10 mouse cellular contexts compared by ENCODE assay signal in genomic region chr3:68586646-68587064, GRCm38 (mm10).
DNase-seq lines count a peak whose midpoint lies in the region; ATAC-seq lines count a peak whose summit lies in the region.
"Had no signal": no experiment of that assay in that cellular context is flagged by ENCODE, and none has a peak within 500 bp of the region (broad histone marks: within the 10 kb centered on the region; RNA-seq: fewer than 3 reads in every experiment).

No protein-coding gene starts in this region.

- H3K27me3 ChIP-seq in hindbrain, embryonic 10.5 days (ENCODE audit: insufficient read depth, poor library complexity, severe bottlenecking): no peaks in the 10 kb centered on the region
- H3K27me3 ChIP-seq in hindbrain, embryonic 16.5 days (replicated peaks; ENCODE audit: control insufficient read depth, insufficient read depth, low read length): no peaks in the 10 kb centered on the region
- no peaks in the 10 kb centered on the region for H3K27me3 ChIP-seq in embryonic facial prominence, embryonic 11.5 days (ENCODE audit: control insufficient read depth, insufficient read depth, low read length)
- no peaks in the 10 kb centered on the region for H3K27me3 ChIP-seq in heart, embryonic 16.5 days (ENCODE audit: control insufficient read depth, insufficient read depth, low read length)
- H3K27me3 ChIP-seq in limb, embryonic 13.5 days: peaks cover 23% of the 10 kb centered on the region
- H3K27me3 ChIP-seq: liver, embryonic 13.5 days; neural tube, embryonic 12.5 days had no signal

- no peak overlapping the region for H3K9ac ChIP-seq in hindbrain, embryonic 16.5 days (ENCODE audit: low read depth, low read length)
- no peak overlapping the region for H3K9ac ChIP-seq in embryonic facial prominence, embryonic 11.5 days (replicated peaks; ENCODE audit: low read length)
- peak overlapping the region; percentile 54 for H3K9ac ChIP-seq in heart, embryonic 16.5 days (ENCODE audit: low read length)
- no peak overlapping the region for H3K9ac ChIP-seq in limb, embryonic 13.5 days
- H3K9ac ChIP-seq: liver, embryonic 13.5 days; neural tube, embryonic 12.5 days had no signal

- H3K4me1 ChIP-seq in hindbrain, embryonic 10.5 days (replicated peaks): peaks cover 83% of the 10 kb centered on the region
- H3K4me1 ChIP-seq in hindbrain, embryonic 16.5 days (ENCODE audit: control insufficient read depth, insufficient read depth, low read depth, low read length): peaks cover 45% of the 10 kb centered on the region
- H3K4me1 ChIP-seq in embryonic facial prominence, embryonic 11.5 days (ENCODE audit: control insufficient read depth, insufficient read depth, low read length): peaks cover 10% of the 10 kb centered on the region
- peaks cover 72% of the 10 kb centered on the region for H3K4me1 ChIP-seq in heart, embryonic 16.5 days (ENCODE audit: control insufficient read depth, insufficient read depth, low read length)
- peaks cover 78% of the 10 kb centered on the region for H3K4me1 ChIP-seq in limb, embryonic 13.5 days

- WGBS in hindbrain, embryonic 10.5 days: 50% methylated on average over 9 of the region's 9 CpGs
- WGBS in hindbrain, embryonic 16.5 days: 37% methylated on average over 9 of the region's 9 CpGs
- WGBS in embryonic facial prominence, embryonic 11.5 days: 16% methylated on average over 9 of the region's 9 CpGs
- WGBS in heart, embryonic 16.5 days: 26% methylated on average over 9 of the region's 9 CpGs
- WGBS in limb, embryonic 13.5 days: 6% methylated on average over 9 of the region's 9 CpGs

- ATAC-seq in hindbrain, embryonic 16.5 days: no peak
- ATAC-seq in embryonic facial prominence, embryonic 11.5 days (replicated peaks; ENCODE audit: insufficient number of reproducible peaks, low FRiP score, low TSS enrichment, low read depth): no peak
- ATAC-seq in heart, embryonic 16.5 days (replicated peaks; ENCODE audit: extremely low read depth, insufficient read depth, low FRiP score): no peak
- ATAC-seq in limb, embryonic 13.5 days (ENCODE audit: low FRiP score, low read depth): no peak

- H3K36me3 ChIP-seq in hindbrain, embryonic 10.5 days: no peaks in the 10 kb centered on the region
- H3K36me3 ChIP-seq in hindbrain, embryonic 16.5 days (ENCODE audit: control insufficient read depth, insufficient read depth, low read length): no peaks in the 10 kb centered on the region
- H3K36me3 ChIP-seq in embryonic facial prominence, embryonic 11.5 days (replicated peaks; ENCODE audit: control insufficient read depth, insufficient read depth, low read depth, low read length): no peaks in the 10 kb centered on the region
- H3K36me3 ChIP-seq in heart, embryonic 16.5 days (ENCODE audit: control insufficient read depth, insufficient read depth): no peaks in the 10 kb centered on the region
- no peaks in the 10 kb centered on the region for H3K36me3 ChIP-seq in limb, embryonic 13.5 days
- H3K36me3 ChIP-seq: liver, embryonic 13.5 days; neural tube, embryonic 12.5 days had no signal

- H3K4me3 ChIP-seq in hindbrain, embryonic 10.5 days: no peak overlapping the region
- no peak overlapping the region for H3K4me3 ChIP-seq in hindbrain, embryonic 16.5 days (ENCODE audit: low read length)
- no peak overlapping the region for H3K4me3 ChIP-seq in embryonic facial prominence, embryonic 11.5 days (ENCODE audit: low read depth, low read length)
- no peak overlapping the region for H3K4me3 ChIP-seq in heart, embryonic 16.5 days (ENCODE audit: low read length)
- H3K4me3 ChIP-seq in limb, embryonic 13.5 days: no peak overlapping the region
- H3K4me3 ChIP-seq: liver, embryonic 13.5 days; neural tube, embryonic 12.5 days had no signal

- H3K27ac ChIP-seq in hindbrain, embryonic 10.5 days: peak overlapping the region; percentile 80
- H3K27ac ChIP-seq in hindbrain, embryonic 16.5 days (ENCODE audit: low read depth, low read length): no peak overlapping the region
- H3K27ac ChIP-seq in embryonic facial prominence, embryonic 11.5 days (replicated peaks; ENCODE audit: low read depth, low read length): peak overlapping the region; percentile 52
- peak overlapping the region; percentile 82 for H3K27ac ChIP-seq in heart, embryonic 16.5 days (ENCODE audit: low read length)
- peak overlapping the region; percentile 44; the same call in 1 of the 2 replicates for H3K27ac ChIP-seq in limb, embryonic 13.5 days
- H3K27ac ChIP-seq: liver, embryonic 13.5 days had no signal

- no peaks in the 10 kb centered on the region for H3K9me3 ChIP-seq in hindbrain, embryonic 10.5 days
- no peaks in the 10 kb centered on the region for H3K9me3 ChIP-seq in hindbrain, embryonic 16.5 days (ENCODE audit: control insufficient read depth, low read length)
- no peaks in the 10 kb centered on the region for H3K9me3 ChIP-seq in embryonic facial prominence, embryonic 11.5 days (replicated peaks; ENCODE audit: control insufficient read depth, low read length)
- no peaks in the 10 kb centered on the region for H3K9me3 ChIP-seq in heart, embryonic 16.5 days (replicated peaks; ENCODE audit: control insufficient read depth, low read length)
- H3K9me3 ChIP-seq in limb, embryonic 13.5 days: no peaks in the 10 kb centered on the region
- H3K9me3 ChIP-seq: liver, embryonic 13.5 days; neural tube, embryonic 12.5 days had no signal

- DNase-seq in hindbrain, embryonic 10.5 days (ENCODE audit: low spot score): no peak
- DNase-seq in embryonic facial prominence, embryonic 11.5 days (ENCODE audit: low spot score): peak; percentile 73
- no peak for DNase-seq in spleen, postnatal 14 days (ENCODE audit: low spot score in 2 of 2)
- no peak for DNase-seq in left cerebral cortex, adult 9 months (ENCODE audit: low spot score in 2 of 2)
- DNase-seq in yolk sac, embryonic 10.5 days (ENCODE audit: low spot score): no peak
- DNase-seq: liver, embryonic 13.5 days had no signal

- no peak overlapping the region for H3K4me2 ChIP-seq in hindbrain, embryonic 16.5 days (ENCODE audit: low read length)
- H3K4me2 ChIP-seq in embryonic facial prominence, embryonic 11.5 days (ENCODE audit: low read depth, low read length): peak overlapping the region; percentile 16; the same call in 1 of the 2 replicates
- H3K4me2 ChIP-seq in heart, embryonic 16.5 days (ENCODE audit: low read depth, low read length): peak overlapping the region; percentile 15
- H3K4me2 ChIP-seq in limb, embryonic 13.5 days (replicated peaks): peak overlapping the region; percentile 35
- H3K4me2 ChIP-seq: liver, embryonic 13.5 days; neural tube, embryonic 12.5 days had no signal
